Mouse (Mus musculus): Measurements from ENCODE around the gene Rasd1. TPM values are rescaled to one million over a fixed set of nuclear protein-coding genes. Genes with fewer than 3 reads are reported as not detected.
"Not testable (repeated sequence)": the region's sequence is repeated elsewhere in the genome, so short reads cannot be mapped to it uniquely, and the experiment has no call there.

The Rasd1 gene
- polyA plus RNA-seq, 1 experiment from 2014 or later: 0.51 TPM

GRCm38 (mm10) chr11:59948401-59948767 is 16.4 kb downstream of the Rasd1 start:
- peak; percentile 47 for ATAC-seq
- H3K9me3 ChIP-seq (ENCODE audit: control insufficient read depth, low read length): no peaks in the 10 kb centered on the region
- no peaks in the 10 kb centered on the region for H3K36me3 ChIP-seq (ENCODE audit: control insufficient read depth, insufficient read depth)
- WGBS: 4% methylated on average over 16 of the region's 16 CpGs
- peak overlapping the region; percentile 68 for H3K27ac ChIP-seq (ENCODE audit: low read length)
- H3K4me1 ChIP-seq (replicated peaks; ENCODE audit: control insufficient read depth, insufficient read depth, low read length): peaks cover 16% of the 10 kb centered on the region
- peak overlapping the region; percentile 88 for H3K9ac ChIP-seq (replicated peaks; ENCODE audit: low read depth, low read length)
- H3K4me2 ChIP-seq (ENCODE audit: low read length): peak overlapping the region; percentile 60
- peak overlapping the region; percentile 73 for H3K4me3 ChIP-seq (replicated peaks; ENCODE audit: low read length)
- no peaks in the 10 kb centered on the region for H3K27me3 ChIP-seq (replicated peaks; ENCODE audit: control insufficient read depth, insufficient read depth, low read length)

GRCm38 (mm10) chr11:59947752-59948400 is 16.9 kb downstream of the Rasd1 start, which contains the start of gene Med9:
Gene Med9, plus strand, starts transcription at chr11:59948206.
- Histone ChIP-seq H3K4me2 (ENCODE audit: low read length) (peak within 1 kb of the TSS; percentile 72), H3K27me3 (replicated peaks; ENCODE audit: control insufficient read depth, insufficient read depth, low read length) (no peaks in the 10 kb centered on the region), H3K9me3 (ENCODE audit: control insufficient read depth, low read length) (no peaks in the 10 kb centered on the region), H3K27ac (ENCODE audit: low read length) (peak within 1 kb of the TSS; percentile 84), H3K36me3 (ENCODE audit: control insufficient read depth, insufficient read depth) (no peaks in the 10 kb centered on the region), H3K9ac (replicated peaks; ENCODE audit: low read depth, low read length) (peak within 1 kb of the TSS; percentile 88), H3K4me1 (replicated peaks; ENCODE audit: control insufficient read depth, insufficient read depth, low read length) (peaks cover 16% of the 10 kb centered on the region), H3K4me3 (replicated peaks; ENCODE audit: low read length) (peak within 1 kb of the TSS; percentile 73)
- ATAC-seq: peak; percentile 98
- whole genome bisulfite sequencing: under 1% methylated on average over 43 of the region's 43 CpGs

- not testable (repeated sequence) for H3K27ac ChIP-seq (ENCODE audit: low read length); H3K9ac ChIP-seq (replicated peaks; ENCODE audit: low read depth, low read length); H3K9me3 ChIP-seq (ENCODE audit: control insufficient read depth, low read length); ATAC-seq; H3K27me3 ChIP-seq (replicated peaks; ENCODE audit: control insufficient read depth, insufficient read depth, low read length); H3K4me3 ChIP-seq (replicated peaks; ENCODE audit: low read length); H3K36me3 ChIP-seq (ENCODE audit: control insufficient read depth, insufficient read depth); H3K4me2 ChIP-seq (ENCODE audit: low read length)
- H3K4me1 ChIP-seq (replicated peaks; ENCODE audit: control insufficient read depth, insufficient read depth, low read length): peaks cover 16% of the 10 kb centered on the region
- WGBS: 89% methylated on average over 10 of the region's 10 CpGs
Observed at GRCm38 (mm10) chr11:59944855-59945254, 19.9 kb downstream of the Rasd1 start.

GRCm38 (mm10) chr11:59941391-59941790 is 23.4 kb downstream of the Rasd1 start:
- Histone ChIP-seq H3K27ac (ENCODE audit: low read length) (no peak overlapping the region), H3K4me1 (replicated peaks; ENCODE audit: control insufficient read depth, insufficient read depth, low read length) (no peaks in the 10 kb centered on the region), H3K9ac (replicated peaks; ENCODE audit: low read depth, low read length) (no peak overlapping the region), H3K9me3 (ENCODE audit: control insufficient read depth, low read length) (no peaks in the 10 kb centered on the region), H3K4me3 (replicated peaks; ENCODE audit: low read length) (no peak overlapping the region), H3K4me2 (ENCODE audit: low read length) (no peak overlapping the region), H3K27me3 (replicated peaks; ENCODE audit: control insufficient read depth, insufficient read depth, low read length) (no peaks in the 10 kb centered on the region), H3K36me3 (ENCODE audit: control insufficient read depth, insufficient read depth) (no peaks in the 10 kb centered on the region)
- WGBS: 18% methylated on average over 3 of the region's 3 CpGs
- no peak for ATAC-seq

GRCm38 (mm10) chr11:59940645-59941044 is 24.1 kb downstream of the Rasd1 start:
- no peaks in the 10 kb centered on the region for H3K27me3 ChIP-seq (replicated peaks; ENCODE audit: control insufficient read depth, insufficient read depth, low read length)
- H3K4me3 ChIP-seq (replicated peaks; ENCODE audit: low read length): no peak overlapping the region
- no peak for ATAC-seq
- H3K36me3 ChIP-seq (ENCODE audit: control insufficient read depth, insufficient read depth): no peaks in the 10 kb centered on the region
- H3K9me3 ChIP-seq (ENCODE audit: control insufficient read depth, low read length): no peaks in the 10 kb centered on the region
- no peaks in the 10 kb centered on the region for H3K4me1 ChIP-seq (replicated peaks; ENCODE audit: control insufficient read depth, insufficient read depth, low read length)
- no peak overlapping the region for H3K4me2 ChIP-seq (ENCODE audit: low read length)
- no peak overlapping the region for H3K27ac ChIP-seq (ENCODE audit: low read length)
- WGBS: 61% methylated on average over 3 of the region's 3 CpGs
- H3K9ac ChIP-seq (replicated peaks; ENCODE audit: low read depth, low read length): no peak overlapping the region

- no peak for ATAC-seq
- H3K27me3 ChIP-seq (replicated peaks; ENCODE audit: control insufficient read depth, insufficient read depth, low read length): no peaks in the 10 kb centered on the region
- no peaks in the 10 kb centered on the region for H3K4me1 ChIP-seq (replicated peaks; ENCODE audit: control insufficient read depth, insufficient read depth, low read length)
Observed at GRCm38 (mm10) chr11:59939821-59940220, 24.9 kb downstream of the Rasd1 start.

GRCm38 (mm10) chr11:59937615-59938014 is 27.1 kb downstream of the Rasd1 start:
- Histone ChIP-seq H3K27me3 (replicated peaks; ENCODE audit: control insufficient read depth, insufficient read depth, low read length) (no peaks in the 10 kb centered on the region), H3K36me3 (ENCODE audit: control insufficient read depth, insufficient read depth) (no peaks in the 10 kb centered on the region), H3K9me3 (ENCODE audit: control insufficient read depth, low read length) (no peaks in the 10 kb centered on the region), H3K27ac (ENCODE audit: low read length) (no peak overlapping the region), H3K9ac (replicated peaks; ENCODE audit: low read depth, low read length) (no peak overlapping the region), H3K4me1 (replicated peaks; ENCODE audit: control insufficient read depth, insufficient read depth, low read length) (no peaks in the 10 kb centered on the region), H3K4me3 (replicated peaks; ENCODE audit: low read length) (no peak overlapping the region), H3K4me2 (ENCODE audit: low read length) (no peak overlapping the region)
- ATAC-seq: no peak
- WGBS: 29% methylated on average over 2 of the region's 2 CpGs

More at GRCm38 (mm10) chr11:59939821-59940220, 24.9 kb downstream of the Rasd1 start:
- no peak overlapping the region for H3K4me3 ChIP-seq (replicated peaks; ENCODE audit: low read length)
- 92% methylated on average over 1 of the region's 1 CpGs for WGBS
- H3K4me2 ChIP-seq (ENCODE audit: low read length): no peak overlapping the region
- H3K36me3 ChIP-seq (ENCODE audit: control insufficient read depth, insufficient read depth): no peaks in the 10 kb centered on the region
- no peak overlapping the region for H3K27ac ChIP-seq (ENCODE audit: low read length)
- H3K9me3 ChIP-seq (ENCODE audit: control insufficient read depth, low read length): no peaks in the 10 kb centered on the region
- no peak overlapping the region for H3K9ac ChIP-seq (replicated peaks; ENCODE audit: low read depth, low read length)

GRCm38 (mm10) chr11:59937023-59937422 is 27.7 kb downstream of the Rasd1 start:
- H3K27me3 ChIP-seq (replicated peaks; ENCODE audit: control insufficient read depth, insufficient read depth, low read length): no peaks in the 10 kb centered on the region
- H3K4me3 ChIP-seq (replicated peaks; ENCODE audit: low read length): no peak overlapping the region
- H3K9ac ChIP-seq (replicated peaks; ENCODE audit: low read depth, low read length): no peak overlapping the region
- no peak overlapping the region for H3K27ac ChIP-seq (ENCODE audit: low read length)
- no peaks in the 10 kb centered on the region for H3K36me3 ChIP-seq (ENCODE audit: control insufficient read depth, insufficient read depth)
- no peaks in the 10 kb centered on the region for H3K9me3 ChIP-seq (ENCODE audit: control insufficient read depth, low read length)
- no peak overlapping the region for H3K4me2 ChIP-seq (ENCODE audit: low read length)
- no peak for ATAC-seq
- no peaks in the 10 kb centered on the region for H3K4me1 ChIP-seq (replicated peaks; ENCODE audit: control insufficient read depth, insufficient read depth, low read length)
- 57% methylated on average over 3 of the region's 3 CpGs for WGBS

- Histone ChIP-seq H3K4me2 (ENCODE audit: low read length) (no peak overlapping the region), H3K36me3 (ENCODE audit: control insufficient read depth, insufficient read depth) (no peaks in the 10 kb centered on the region), H3K9ac (replicated peaks; ENCODE audit: low read depth, low read length) (no peak overlapping the region; the same call in 1 of the 2 replicates), H3K4me1 (replicated peaks; ENCODE audit: control insufficient read depth, insufficient read depth, low read length) (no peaks in the 10 kb centered on the region), H3K9me3 (ENCODE audit: control insufficient read depth, low read length) (no peaks in the 10 kb centered on the region), H3K27ac (ENCODE audit: low read length) (no peak overlapping the region), H3K4me3 (replicated peaks; ENCODE audit: low read length) (no peak overlapping the region), H3K27me3 (replicated peaks; ENCODE audit: control insufficient read depth, insufficient read depth, low read length) (no peaks in the 10 kb centered on the region)
- 40% methylated on average over 12 of the region's 12 CpGs for WGBS
- no peak for ATAC-seq
Observed at GRCm38 (mm10) chr11:59933943-59934342, 30.8 kb downstream of the Rasd1 start.

All from forebrain, embryonic 16.5 days (tissue).